Mouse (Mus musculus) neural tube, embryonic 10.5 days (tissue): ENCODE measurements around the gene Gpr180.

ENCODE experiments used
- DNase-seq: peaks from one replicate; pipeline ENCODE4 v3.0.0-alpha.2; 2017; ENCODE audit warnings: low spot score; ENCODE audit errors: extremely low spot score

Gpr180 gene

DNA sequence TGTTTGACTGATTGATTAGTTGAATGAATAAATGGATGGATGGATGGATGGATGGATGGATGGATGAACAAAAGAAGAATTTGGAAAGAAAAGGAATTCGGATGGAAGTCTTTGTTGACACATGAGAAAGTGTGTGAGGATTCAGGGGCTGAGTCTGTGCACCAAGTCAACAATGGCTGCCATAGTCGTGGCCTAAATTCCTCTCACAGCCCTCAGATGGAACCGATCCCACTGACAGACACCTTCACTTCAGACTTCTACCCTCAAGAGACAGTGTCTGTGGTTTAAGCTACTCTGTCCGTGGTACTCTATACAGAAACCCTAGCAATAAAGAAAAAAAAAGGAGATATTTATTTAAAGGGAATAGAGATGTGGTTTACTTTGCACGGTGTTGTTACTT lies 65.0 kb downstream of the Gpr180 start:
- DNase-seq: no peak

DNA sequence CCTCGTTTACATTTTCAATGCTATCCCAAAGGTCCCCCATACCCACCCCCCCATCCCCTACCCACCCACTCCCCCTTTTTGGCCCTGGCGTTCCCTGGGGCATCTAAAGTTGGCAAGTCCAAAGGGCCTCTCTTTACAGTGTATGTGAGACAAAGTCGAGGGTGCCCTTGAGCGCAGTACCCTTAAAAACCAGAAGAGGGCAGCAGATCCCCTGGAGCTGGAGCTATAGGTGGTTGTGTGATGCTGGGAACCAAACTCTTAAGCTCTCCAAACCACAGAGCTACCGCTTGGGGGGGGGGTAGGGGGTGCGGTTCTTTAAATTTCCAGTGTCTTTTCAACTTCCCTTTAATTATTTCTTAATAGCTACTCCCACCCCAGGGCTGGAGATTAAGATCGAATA lies 66.1 kb downstream of the Gpr180 start:
- no peak for DNase-seq

DNA sequence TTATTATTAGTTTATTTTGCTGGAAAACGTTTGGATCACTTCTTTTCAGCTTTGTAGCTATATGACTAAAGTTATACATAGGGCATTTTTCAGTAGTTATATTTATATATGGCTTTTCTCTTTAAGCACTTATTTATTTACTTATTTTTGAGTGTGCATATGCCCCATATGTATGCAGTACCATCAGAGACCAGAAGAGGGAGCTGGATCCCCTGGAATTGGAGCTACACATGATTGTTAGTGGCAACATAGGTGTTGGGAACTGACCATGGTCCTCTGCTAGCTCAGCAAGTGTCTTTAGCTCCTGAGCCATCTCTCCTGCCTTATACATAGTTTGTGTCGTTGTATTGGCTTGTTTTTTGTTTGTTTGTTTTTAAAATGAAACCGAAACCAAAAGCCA lies 70.4 kb downstream of the Gpr180 start:
- no peak for DNase-seq

DNA sequence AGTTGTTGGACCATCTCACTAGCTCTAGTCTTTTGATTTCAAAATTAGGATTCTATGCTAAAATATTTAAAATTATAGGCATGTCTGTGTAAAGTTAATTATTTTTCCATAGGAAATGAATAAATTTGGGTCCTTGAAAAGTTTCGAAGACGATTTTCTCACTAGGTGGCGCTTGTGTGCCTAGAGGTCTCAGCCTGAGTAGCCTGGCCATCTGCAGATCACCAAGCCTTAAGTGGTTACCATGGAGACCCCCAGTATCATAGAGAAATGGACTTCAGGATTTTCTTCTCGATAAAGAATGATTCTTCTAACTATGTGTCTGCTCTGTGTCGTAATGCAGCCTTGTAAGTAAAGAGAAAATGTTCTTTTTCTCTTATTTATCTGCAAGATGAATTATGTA lies 72.7 kb downstream of the Gpr180 start:
- DNase-seq: no peak

DNA sequence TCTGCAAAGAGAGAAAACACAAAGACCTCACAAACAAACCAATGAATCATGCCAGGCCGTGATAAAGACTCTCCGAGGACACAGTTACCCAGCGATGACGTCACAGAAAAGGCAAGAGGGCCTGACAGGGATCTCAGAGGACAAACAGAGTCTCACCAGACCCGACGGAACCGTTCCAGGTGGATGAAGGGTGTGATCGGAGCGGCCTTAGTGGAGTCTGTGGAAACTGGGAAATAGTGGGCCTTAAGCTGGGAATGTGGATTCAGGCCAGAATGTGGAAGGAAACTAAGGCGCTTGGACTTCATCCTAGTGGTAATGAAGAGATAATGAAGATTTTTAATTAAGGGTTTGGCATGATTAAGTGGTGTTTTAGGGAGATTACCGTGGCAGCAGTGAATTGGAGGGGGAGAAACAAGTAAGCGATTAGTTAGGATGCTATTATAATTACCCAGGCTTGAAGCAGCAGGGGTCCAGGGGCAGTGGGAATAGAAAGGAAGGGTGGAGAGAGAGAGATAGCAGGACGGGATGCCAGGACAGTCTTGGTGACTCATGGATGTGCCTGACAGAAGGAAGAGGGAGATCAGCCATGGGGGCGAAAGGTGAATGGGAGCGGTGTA lies 75.3 kb downstream of the Gpr180 start:
- DNase-seq: no peak
